In the genomic region with DNA sequence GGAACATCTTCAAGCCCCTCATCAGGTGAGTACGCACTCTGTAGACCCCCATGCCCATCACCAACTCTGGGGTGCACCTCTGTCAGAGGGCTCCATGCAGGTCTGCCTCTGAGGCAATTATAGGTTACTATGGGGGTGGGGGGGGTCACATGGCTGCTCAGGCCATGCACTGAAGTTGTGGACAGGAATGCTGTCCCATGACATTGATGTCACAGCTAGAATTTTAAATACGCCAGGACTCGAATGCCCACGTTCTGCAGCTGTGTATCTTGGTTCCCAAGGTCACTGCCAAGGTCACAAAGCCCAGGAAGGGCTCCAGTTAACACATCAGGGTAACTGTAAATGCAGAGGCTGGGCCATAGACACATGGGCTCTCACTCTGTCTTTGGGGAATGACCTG, we compare ENCODE assay signal across 27 mouse cellular contexts. TPM values are rescaled to one million over a fixed set of nuclear protein-coding genes. Genes with fewer than 3 reads are reported as not detected.
DNase-seq lines count a peak whose midpoint lies in the region; ATAC-seq and TF ChIP-seq lines count a peak whose summit lies in the region.
"Had no signal": no experiment of that assay in that cellular context is flagged by ENCODE, and none has a peak within 500 bp of the region (broad histone marks: within the 10 kb centered on the region; RNA-seq: fewer than 3 reads in every experiment).

No protein-coding gene starts in this region.

- no peak for TF ChIP-seq CTCF in heart, adult 2 months (IDR thresholded peaks at IDR 0.05)
- no peak for TF ChIP-seq CTCF in heart, postnatal 0 days (IDR thresholded peaks at IDR 0.05; ENCODE audit: low read depth)
- no peak for TF ChIP-seq CTCF in stomach, postnatal 0 days (IDR thresholded peaks at IDR 0.05; ENCODE audit: low read depth)

- no peak overlapping the region for H3K9ac ChIP-seq in heart, embryonic 12.5 days
- no peak overlapping the region for H3K9ac ChIP-seq in heart, adult 2 months (ENCODE audit: low read depth, low read length)
- 0 out of 2 replicates have a peak overlapping the region, but pooled peaks have one; percentile 30 for H3K9ac ChIP-seq in heart, embryonic 14.5 days (ENCODE audit: low read length)
- H3K9ac ChIP-seq in heart, postnatal 0 days (replicated peaks; ENCODE audit: low read depth, low read length), result no peak overlapping the region
- no peak overlapping the region for H3K9ac ChIP-seq in stomach, embryonic 16.5 days (ENCODE audit: low read length)
- no peak overlapping the region for H3K9ac ChIP-seq in stomach, postnatal 0 days (ENCODE audit: low read length)
- H3K9ac ChIP-seq: embryonic facial prominence, embryonic 13.5 days; embryonic facial prominence, embryonic 15.5 days; forebrain, embryonic 12.5 days had no signal

- H3K79me2 ChIP-seq in heart, adult 2 months (replicated peaks; ENCODE audit: control insufficient read depth, insufficient read depth, low read length), result no peaks in the 10 kb centered on the region

- H3K27ac ChIP-seq in heart, embryonic 12.5 days (ENCODE audit: poor library complexity, severe bottlenecking), result no peak overlapping the region
- no peak overlapping the region for H3K27ac ChIP-seq in heart, adult 2 months
- peak overlapping the region in 1 of 2 experiments; percentile 5; a peak in 1 of 4 replicates for H3K27ac ChIP-seq in heart, embryonic 14.5 days (replicated peaks in 1 of 2; ENCODE audit: control insufficient read depth in 1 of 2, insufficient read depth in 1 of 2, low read depth in 2 of 2, low read length in 2 of 2)
- no peak overlapping the region for H3K27ac ChIP-seq in heart, postnatal 0 days (ENCODE audit: low read depth)
- H3K27ac ChIP-seq in stomach, embryonic 16.5 days (ENCODE audit: low read length), result no peak overlapping the region
- no peak overlapping the region for H3K27ac ChIP-seq in stomach, postnatal 0 days (replicated peaks)
- H3K27ac ChIP-seq: embryonic facial prominence, embryonic 13.5 days; embryonic facial prominence, embryonic 15.5 days; forebrain, embryonic 10.5 days; forebrain, embryonic 12.5 days had no signal

- ATAC-seq in heart, embryonic 12.5 days (ENCODE audit: insufficient number of reproducible peaks, low FRiP score), result 0 out of 2 replicates have a peak, but pooled peaks have one; percentile 45
- ATAC-seq in heart, embryonic 14.5 days (ENCODE audit: insufficient number of reproducible peaks, insufficient read depth, low FRiP score, low read depth), result no peak
- peak; percentile 76 for ATAC-seq in heart, postnatal 0 days (ENCODE audit: insufficient read depth, low read depth)
- ATAC-seq in stomach, embryonic 16.5 days (ENCODE audit: insufficient read depth, low FRiP score), result 0 out of 2 replicates have a peak, but pooled peaks have one; percentile 17
- ATAC-seq in stomach, postnatal 0 days (ENCODE audit: low FRiP score, low TSS enrichment), result no peak
- ATAC-seq: forebrain, embryonic 14.5 days had no signal

- no peak for TF ChIP-seq POLR2A in heart, adult 2 months (IDR thresholded peaks at IDR 0.05; ENCODE audit: insufficient read depth, low read depth, low read length)

- H3K9me3 ChIP-seq in heart, embryonic 12.5 days (replicated peaks), result no peaks in the 10 kb centered on the region
- H3K9me3 ChIP-seq in heart, embryonic 14.5 days (ENCODE audit: control insufficient read depth, low read length), result no peaks in the 10 kb centered on the region
- H3K9me3 ChIP-seq in heart, postnatal 0 days (replicated peaks; ENCODE audit: control insufficient read depth, low read length), result no peaks in the 10 kb centered on the region
- no peaks in the 10 kb centered on the region for H3K9me3 ChIP-seq in stomach, embryonic 16.5 days (replicated peaks; ENCODE audit: control insufficient read depth, low read length)
- H3K9me3 ChIP-seq in stomach, postnatal 0 days (ENCODE audit: control insufficient read depth, low read length), result no peaks in the 10 kb centered on the region
- H3K9me3 ChIP-seq: embryonic facial prominence, embryonic 13.5 days; embryonic facial prominence, embryonic 15.5 days; forebrain, embryonic 10.5 days; forebrain, embryonic 12.5 days had no signal

- no peak overlapping the region for H3K4me2 ChIP-seq in heart, embryonic 12.5 days
- H3K4me2 ChIP-seq in heart, embryonic 14.5 days (ENCODE audit: low read length), result no peak overlapping the region
- H3K4me2 ChIP-seq in heart, postnatal 0 days (ENCODE audit: low read depth, low read length), result no peak overlapping the region
- no peak overlapping the region for H3K4me2 ChIP-seq in stomach, embryonic 16.5 days (ENCODE audit: low read depth, low read length)
- H3K4me2 ChIP-seq in stomach, postnatal 0 days (replicated peaks; ENCODE audit: low read depth), result no peak overlapping the region
- H3K4me2 ChIP-seq: embryonic facial prominence, embryonic 13.5 days; embryonic facial prominence, embryonic 15.5 days; forebrain, embryonic 12.5 days had no signal

- H3K4me1 ChIP-seq in heart, embryonic 12.5 days (replicated peaks), result peaks cover 35% of the 10 kb centered on the region
- H3K4me1 ChIP-seq in heart, adult 2 months (ENCODE audit: control insufficient read depth, insufficient read depth, low read length), result no peaks in the 10 kb centered on the region
- peaks cover 12 to 14% of the 10 kb centered on the region in 2 experiments for H3K4me1 ChIP-seq in heart, embryonic 14.5 days (ENCODE audit: control insufficient read depth in 2 of 2, insufficient read depth in 2 of 2, low read length in 2 of 2)
- H3K4me1 ChIP-seq in heart, postnatal 0 days (ENCODE audit: control insufficient read depth, insufficient read depth), result peaks cover 9% of the 10 kb centered on the region; the same call in 1 of the 2 replicates
- H3K4me1 ChIP-seq in stomach, embryonic 16.5 days (ENCODE audit: control insufficient read depth, insufficient read depth, low read length), result no peaks in the 10 kb centered on the region
- no peaks in the 10 kb centered on the region for H3K4me1 ChIP-seq in stomach, postnatal 0 days (replicated peaks; ENCODE audit: control insufficient read depth, insufficient read depth)
- H3K4me1 ChIP-seq: embryonic facial prominence, embryonic 13.5 days; embryonic facial prominence, embryonic 15.5 days had no signal

- H3K36me3 ChIP-seq in heart, embryonic 12.5 days, result no peaks in the 10 kb centered on the region
- H3K36me3 ChIP-seq in heart, adult 2 months (ENCODE audit: control insufficient read depth, insufficient read depth, low read length), result no peaks in the 10 kb centered on the region
- H3K36me3 ChIP-seq in heart, embryonic 14.5 days (ENCODE audit: control insufficient read depth, insufficient read depth, low read length), result no peaks in the 10 kb centered on the region
- H3K36me3 ChIP-seq in heart, postnatal 0 days (replicated peaks; ENCODE audit: control insufficient read depth, insufficient read depth, low read length), result no peaks in the 10 kb centered on the region
- no peaks in the 10 kb centered on the region for H3K36me3 ChIP-seq in stomach, embryonic 16.5 days (ENCODE audit: control insufficient read depth, insufficient read depth, low read length)
- no peaks in the 10 kb centered on the region for H3K36me3 ChIP-seq in stomach, postnatal 0 days (ENCODE audit: control insufficient read depth, insufficient read depth, low read length)
- H3K36me3 ChIP-seq: embryonic facial prominence, embryonic 13.5 days; embryonic facial prominence, embryonic 15.5 days; forebrain, embryonic 10.5 days; forebrain, embryonic 12.5 days had no signal

- intact Hi-C loops in heart, adult 2 months (cut with DNase I), result no loop called here
- intact Hi-C loops in heart, postnatal 14 days (cut with DNase I), result no loop called here

- H3K27me3 ChIP-seq in heart, embryonic 12.5 days (replicated peaks), result no peaks in the 10 kb centered on the region
- no peaks in the 10 kb centered on the region for H3K27me3 ChIP-seq in heart, adult 2 months (ENCODE audit: control insufficient read depth, insufficient read depth, low read length)
- no peaks in the 10 kb centered on the region for H3K27me3 ChIP-seq in heart, embryonic 14.5 days (ENCODE audit: control insufficient read depth, insufficient read depth, low read length)
- no peaks in the 10 kb centered on the region for H3K27me3 ChIP-seq in heart, postnatal 0 days (ENCODE audit: control insufficient read depth, insufficient read depth, low read length)
- H3K27me3 ChIP-seq in stomach, embryonic 16.5 days (ENCODE audit: control insufficient read depth, insufficient read depth, low read length), result no peaks in the 10 kb centered on the region
- no peaks in the 10 kb centered on the region for H3K27me3 ChIP-seq in stomach, postnatal 0 days (ENCODE audit: control insufficient read depth, insufficient read depth, low read length)
- H3K27me3 ChIP-seq: embryonic facial prominence, embryonic 13.5 days; embryonic facial prominence, embryonic 15.5 days; forebrain, embryonic 12.5 days had no signal

- no peak for DNase-seq in heart, adult 2 months
- no peak for DNase-seq in heart, adult 9 months (ENCODE audit: low spot score in 2 of 2)
- peak; percentile 18 for DNase-seq in heart, postnatal 0 days (ENCODE audit: low spot score)
- no peak for DNase-seq in heart, postnatal 14 days
- DNase-seq in stomach, postnatal 0 days (ENCODE audit: low spot score), result no peak
- DNase-seq: adrenal gland, adult 2 months; adrenal gland, postnatal 10 days; adrenal gland, postnatal 25 days; cerebellum, adult 11 months; cerebellum, adult 18-20 months; cerebellum, adult 8-10 months; cerebellum, adult 9-11 months; cerebellum, postnatal 14 days; cerebellum, postnatal 36 days; embryo, embryonic 11 days had no signal

- WGBS in heart, embryonic 12.5 days, result 57% methylated on average over 4 of the region's 4 CpGs
- 80% methylated on average over 4 of the region's 4 CpGs for WGBS in heart, adult 2 months
- 48% methylated on average over 4 of the region's 4 CpGs for WGBS in heart, embryonic 14.5 days
- WGBS in heart, postnatal 0 days, result 50% methylated on average over 4 of the region's 4 CpGs
- WGBS in stomach, embryonic 16.5 days, result 88% methylated on average over 4 of the region's 4 CpGs
- WGBS in stomach, postnatal 0 days, result 90% methylated on average over 4 of the region's 4 CpGs

- H3K4me3 ChIP-seq in heart, embryonic 12.5 days, result no peak overlapping the region
- H3K4me3 ChIP-seq in heart, adult 2 months, result no peak overlapping the region
- no peak overlapping the region for H3K4me3 ChIP-seq in heart, embryonic 14.5 days (ENCODE audit: control insufficient read depth in 1 of 2, insufficient read depth in 1 of 2, low read depth in 1 of 2, low read length in 2 of 2)
- no peak overlapping the region for H3K4me3 ChIP-seq in heart, postnatal 0 days (ENCODE audit: low read depth, low read length)
- no peak overlapping the region for H3K4me3 ChIP-seq in stomach, embryonic 16.5 days (replicated peaks; ENCODE audit: low read length)
- H3K4me3 ChIP-seq in stomach, postnatal 0 days (ENCODE audit: low read depth, low read length), result no peak overlapping the region
- H3K4me3 ChIP-seq: embryonic facial prominence, embryonic 13.5 days; embryonic facial prominence, embryonic 15.5 days; erythroblast, embryonic 14.5 days; forebrain, embryonic 10.5 days; forebrain, embryonic 12.5 days had no signal

- TF ChIP-seq EP300 in heart, adult 2 months (IDR thresholded peaks at IDR 0.05; ENCODE audit: insufficient read depth, low read depth, low read length), result no peak
- TF ChIP-seq EP300 in heart, postnatal 0 days (IDR thresholded peaks at IDR 0.05; ENCODE audit: low read depth), result peak; percentile 74; the same call in 1 of the 2 replicates
- no peak for TF ChIP-seq EP300 in stomach, postnatal 0 days (optimal IDR thresholded peaks at IDR 0.05)

RNA-seq across cellular contexts. Expression of gene Arhgap8, which starts 26.0 kb away (rescaled TPM):
- 3.4 and 4.0 TPM in 2 replicates for polyA plus RNA-seq in heart, embryonic 12.5 days (2016; fragmentation: Nextera tagmentation; extraction: Ambion mirVana)
- 1 to 10 TPM in 1 of 2 experiments, under 1 TPM in 1; 0.70 to 1.5 TPM for total RNA-seq in heart, adult 2 months (2021)
- 1.7 and 1.9 TPM in 2 replicates for polyA plus RNA-seq in heart, adult 2 months (2012; rRNA removed)
- polyA plus RNA-seq in heart, embryonic 14.5 days (2014; fragmentation: Nextera tagmentation; extraction: Ambion mirVana), result 3.2 and 3.8 TPM in 2 replicates
- 3.7 TPM in 1 of 2 replicates, not detected in the other for total RNA-seq in heart, postnatal 0 days (2014; rRNA removed; ENCODE audit: low replicate concordance)
- 1.2 and 1.3 TPM in 2 replicates for polyA plus RNA-seq in heart, postnatal 0 days (2015; fragmentation: Nextera tagmentation; extraction: Ambion mirVana)
- total RNA-seq in heart, postnatal 14 days (2021), result 1 to 10 TPM in 1 of 2 experiments, under 1 TPM in 1; 0.86 to 2.6 TPM
- polyA plus RNA-seq in stomach, embryonic 16.5 days (2015; fragmentation: Nextera tagmentation; extraction: Ambion mirVana), result 12.6 and 14.5 TPM in 2 replicates
- 20.2 and 22.0 TPM in 2 replicates for polyA plus RNA-seq in stomach, postnatal 0 days (2015; fragmentation: Nextera tagmentation; extraction: Ambion mirVana)
- total RNA-seq: common myeloid progenitor, adult 5-6 weeks; MEL had no signal
- polyA plus RNA-seq: C2C12; erythroblast, embryonic 14.5 days had no signal

Comparison
In these comparisons a context has a peak if more than half of its experiments do, and no peak if none do; other contexts are left out.
1. ATAC-seq: peak in heart, embryonic 12.5 days (single experiment), heart, postnatal 0 days (single experiment) and stomach, embryonic 16.5 days (single experiment); none in heart, embryonic 14.5 days (single experiment) and stomach, postnatal 0 days (single experiment).